Mouse (Mus musculus) heart, postnatal 0 days (tissue): ENCODE measurements around the gene Iffo2. TPM values are rescaled to one million over a fixed set of nuclear protein-coding genes. Genes with fewer than 3 reads are reported as not detected.

ENCODE experiments used
- ATAC-seq: fragments of 200-750 bp; cut with Nextera tagmentation; 2 replicates; pipeline ENCODE4 v1.8.0; 2017; ENCODE audit warnings: low read depth, moderate number of reproducible peaks, moderate library complexity; ENCODE audit not compliant: insufficient read depth
- DNase-seq: peaks from one replicate; pipeline ENCODE4 v3.0.0-alpha.2; 2016; ENCODE audit warnings: low spot score
- H3K27ac ChIP-seq: fragments of 300-500 bp; sonication (generic); 2 replicates; pipeline ENCODE4 v1.5.1; 2014; ENCODE audit warnings: low read depth, mild to moderate bottlenecking
- H3K27me3 ChIP-seq: fragments of 300-500 bp; sonication (generic); 2 replicates; pipeline ENCODE4 v1.6.1; 2014; ENCODE audit warnings: low read length, mixed read lengths; ENCODE audit not compliant: control insufficient read depth, insufficient read depth
- H3K36me3 ChIP-seq: fragments of 300-500 bp; sonication (generic); replicated peaks from 2 replicates; pipeline ENCODE4 v1.6.1; 2014; ENCODE audit warnings: low read length, mixed read lengths; ENCODE audit not compliant: control insufficient read depth, insufficient read depth
- H3K4me1 ChIP-seq: fragments of 300-500 bp; sonication (generic); 2 replicates; pipeline ENCODE4 v1.6.1; 2014; ENCODE audit warnings: antibody characterized with exemption; ENCODE audit not compliant: control insufficient read depth, insufficient read depth
- H3K4me2 ChIP-seq: fragments of 300-500 bp; sonication (generic); 2 replicates; pipeline ENCODE4 v1.6.1; 2014; ENCODE audit warnings: low read depth, mild to moderate bottlenecking, low read length, moderate library complexity
- H3K4me3 ChIP-seq: fragments of 300-500 bp; sonication (generic); 2 replicates; pipeline ENCODE4 v1.5.1; 2014; ENCODE audit warnings: low read depth, low read length
- H3K9ac ChIP-seq: fragments of 300-500 bp; sonication (generic); replicated peaks from 2 replicates; pipeline ENCODE4 v1.6.1; 2014; ENCODE audit warnings: low read depth, low read length, mixed read lengths
- H3K9me3 ChIP-seq: fragments of 300-500 bp; sonication (generic); replicated peaks from 2 replicates; pipeline ENCODE4 v1.6.1; 2016; ENCODE audit warnings: low read length; ENCODE audit not compliant: control insufficient read depth
- CTCF ChIP-seq: IDR thresholded peaks from 2 replicates; pipeline ENCODE4 v1.5.1; 2016; ENCODE audit warnings: antibody characterized with exemption, control low read depth, low read depth
- EP300 ChIP-seq: IDR thresholded peaks from 2 replicates; pipeline ENCODE4 v1.6.1; 2016; ENCODE audit warnings: antibody characterized with exemption, low read depth
- WGBS: fragments of 180-500 bp; shearing (Covaris S2); extraction: QIAGEN DNeasy Blood & Tissue Kit; methylation state at CpG from one replicate; pipeline ENCODE4 v1.1.7; 2014; 5-methylcytosine and 5-hydroxymethylcytosine counted together
- polyA plus RNA-seq: library from polyadenylated mRNA; unstranded; fragments of >200 nt; fragmentation: Nextera tagmentation; extraction: Ambion mirVana; gene quantifications from 2 replicates; pipeline ENCODE4 v1.2.1, GENCODE M21; 2015
- total RNA-seq: library from RNA; depleted of rRNA; stranded (reverse); fragments of >200 nt; gene quantifications from 2 replicates; pipeline ENCODE4 v1.2.3, GENCODE M21; 2014; ENCODE audit warnings: low replicate concordance

The Iffo2 gene
- total and polyA plus RNA-seq, 2 experiments from 2014 or later: 2.9 to 6.4 TPM

DNA sequence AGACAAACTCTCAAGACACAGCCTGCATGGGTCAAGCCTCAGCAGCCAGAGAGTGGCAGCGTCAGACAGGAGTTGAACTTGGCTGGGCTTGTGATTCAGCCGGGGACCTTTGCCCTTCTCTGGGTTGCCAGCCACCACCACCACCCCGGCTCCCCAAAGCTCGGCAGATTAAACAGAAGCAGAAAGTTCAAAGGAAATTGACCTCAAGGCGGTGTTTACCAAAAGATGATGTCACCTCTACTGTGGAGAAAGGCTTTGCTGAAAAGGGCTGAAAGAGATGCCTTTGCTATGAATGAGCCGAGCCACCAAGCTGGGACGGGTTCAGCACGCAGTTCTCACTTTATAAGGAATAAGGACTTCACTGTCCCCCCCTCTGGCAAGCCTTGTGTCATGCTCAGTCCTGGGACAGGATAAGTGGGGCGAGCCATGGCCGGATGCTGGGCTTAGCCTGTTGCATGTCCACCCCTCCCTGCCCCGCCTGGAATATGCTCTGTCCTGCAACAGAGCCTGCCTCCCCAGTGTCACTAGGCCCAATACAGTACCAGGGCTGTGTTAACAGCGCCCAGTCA, 4.9 kb downstream of the Iffo2 start:
- no peak overlapping the region for H3K4me3 ChIP-seq
- 44% methylated on average over 12 of the region's 12 CpGs for WGBS
- H3K27me3 ChIP-seq: no peaks in the 10 kb centered on the region
- no peaks in the 10 kb centered on the region for H3K4me1 ChIP-seq
- no peak overlapping the region for H3K4me2 ChIP-seq
- DNase-seq: peak; percentile 50
- no peaks in the 10 kb centered on the region for H3K36me3 ChIP-seq
- TF ChIP-seq CTCF (no peak), EP300 (no peak)
- no peaks in the 10 kb centered on the region for H3K9me3 ChIP-seq
- no peak overlapping the region for H3K9ac ChIP-seq
- ATAC-seq: peak; percentile 79
- H3K27ac ChIP-seq: peak overlapping the region; percentile 31

DNA sequence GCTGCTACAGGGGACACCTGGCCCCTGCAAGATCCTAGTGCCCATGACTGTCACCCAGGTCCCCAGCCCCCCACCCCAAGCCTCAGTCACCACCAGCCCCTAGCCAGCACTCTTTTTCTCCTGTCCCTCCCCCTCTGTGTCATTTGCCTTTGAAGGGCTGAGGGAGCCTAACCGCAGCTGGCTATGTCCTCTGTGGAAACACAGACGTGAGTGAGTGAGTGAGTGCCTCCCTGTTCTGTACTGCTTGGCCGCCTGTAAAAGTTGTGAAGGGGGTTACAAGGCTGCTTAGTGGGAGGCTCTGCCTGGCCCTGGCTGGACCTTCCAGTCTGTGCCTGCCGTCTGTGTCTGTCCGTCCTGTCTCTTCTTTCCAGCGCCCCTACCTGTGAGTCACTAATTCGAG, 5.4 kb downstream of the Iffo2 start:
- H3K4me2 ChIP-seq: no peak overlapping the region
- no peak for TF ChIP-seq EP300
- TF ChIP-seq CTCF: no peak
- no peak overlapping the region for H3K4me3 ChIP-seq

GRCm38 (mm10) chr4:139536706-139537105, 6.4 kb downstream of the Iffo2 start:
- H3K27ac ChIP-seq: no peak overlapping the region

More for the DNA sequence above, 5.4 kb downstream of the Iffo2 start:
- ATAC-seq (peak; percentile 16; the same call in 1 of the 2 replicates), DNase-seq (no peak)
- Histone ChIP-seq H3K27ac (peak overlapping the region; percentile 31), H3K9ac (no peak overlapping the region), H3K9me3 (no peaks in the 10 kb centered on the region), H3K4me1 (no peaks in the 10 kb centered on the region), H3K27me3 (no peaks in the 10 kb centered on the region), H3K36me3 (no peaks in the 10 kb centered on the region)
- 54% methylated on average over 7 of the region's 7 CpGs for WGBS

DNA sequence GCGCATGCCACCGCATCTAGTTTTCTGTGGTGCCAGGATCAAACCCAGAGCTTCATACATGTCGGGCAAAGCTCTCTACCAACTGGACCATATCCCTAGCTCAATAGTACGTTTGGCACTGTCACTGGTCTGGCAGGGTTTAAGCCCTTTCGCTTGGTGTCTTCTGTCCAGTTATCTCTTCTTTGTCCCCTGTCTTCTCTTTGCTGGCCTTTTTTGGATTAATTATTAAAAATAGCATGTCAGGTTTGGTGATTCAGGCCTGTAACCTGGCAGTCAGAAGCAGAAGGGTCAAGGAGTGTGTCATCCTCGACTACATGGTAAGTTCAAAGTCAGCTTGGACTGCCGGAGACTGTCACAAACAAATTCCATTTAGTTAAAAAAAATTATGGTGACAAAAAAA, 10.4 kb downstream of the Iffo2 start:
- H3K4me2 ChIP-seq: no peak overlapping the region
- H3K4me3 ChIP-seq: no peak overlapping the region
- H3K9me3 ChIP-seq: no peaks in the 10 kb centered on the region
- H3K4me1 ChIP-seq: no peaks in the 10 kb centered on the region
- no peaks in the 10 kb centered on the region for H3K27me3 ChIP-seq
- WGBS: 84% methylated on average over 7 of the region's 7 CpGs
- no peak overlapping the region for H3K9ac ChIP-seq
- no peak for DNase-seq
- H3K27ac ChIP-seq: no peak overlapping the region
- no peaks in the 10 kb centered on the region for H3K36me3 ChIP-seq
- ATAC-seq: no peak
- TF ChIP-seq EP300: no peak

More at GRCm38 (mm10) chr4:139536706-139537105, 6.4 kb downstream of the Iffo2 start:
- Histone ChIP-seq H3K36me3 (no peaks in the 10 kb centered on the region), H3K27me3 (no peaks in the 10 kb centered on the region), H3K9me3 (no peaks in the 10 kb centered on the region), H3K9ac (no peak overlapping the region), H3K4me1 (no peaks in the 10 kb centered on the region), H3K4me2 (no peak overlapping the region), H3K4me3 (no peak overlapping the region)
- no peak for DNase-seq
- WGBS: 87% methylated on average over 9 of the region's 9 CpGs
- TF ChIP-seq CTCF: no peak
- no peak for TF ChIP-seq EP300
- no peak for ATAC-seq

DNA sequence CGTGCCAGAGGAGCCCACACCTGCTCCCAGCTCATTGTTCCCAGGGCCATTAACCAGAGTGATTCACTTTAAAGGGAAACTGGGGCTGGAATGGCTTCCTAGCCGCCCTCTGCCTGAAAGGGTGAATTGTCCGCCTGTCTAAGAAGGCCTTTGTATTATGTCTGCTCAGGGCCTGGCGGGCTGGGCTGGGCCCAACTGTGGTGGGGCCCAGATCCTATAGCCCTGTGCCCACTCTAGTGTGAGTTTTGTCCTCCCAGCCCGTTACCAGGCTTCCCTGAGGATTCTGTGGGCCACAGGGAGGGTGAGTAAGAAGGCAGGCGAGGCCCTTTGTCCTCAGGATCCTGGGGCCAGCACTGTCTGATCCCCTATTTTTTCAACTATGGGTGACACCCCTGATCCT, 15.4 kb downstream of the Iffo2 start:
- H3K9me3 ChIP-seq: no peaks in the 10 kb centered on the region

GRCm38 (mm10) chr4:139549448-139549847, 19.1 kb downstream of the Iffo2 start:
- no peaks in the 10 kb centered on the region for H3K27me3 ChIP-seq
- no peak overlapping the region for H3K27ac ChIP-seq
- H3K4me1 ChIP-seq: no peaks in the 10 kb centered on the region
- no peak overlapping the region for H3K4me2 ChIP-seq
- peaks cover 5% of the 10 kb centered on the region; the same call in 1 of the 2 replicates for H3K9me3 ChIP-seq
- no peak overlapping the region for H3K4me3 ChIP-seq
- no peaks in the 10 kb centered on the region for H3K36me3 ChIP-seq
- no peak for TF ChIP-seq EP300
- no peak for TF ChIP-seq CTCF
- H3K9ac ChIP-seq: no peak overlapping the region
- DNase-seq (no peak), ATAC-seq (no peak)
- WGBS: 58% methylated on average over 7 of the region's 7 CpGs

More for the DNA sequence above, 15.4 kb downstream of the Iffo2 start:
- H3K36me3 ChIP-seq: no peaks in the 10 kb centered on the region
- TF ChIP-seq EP300: no peak
- no peak for TF ChIP-seq CTCF
- ATAC-seq (no peak), DNase-seq (no peak)
- no peaks in the 10 kb centered on the region for H3K4me1 ChIP-seq
- H3K27ac ChIP-seq: no peak overlapping the region
- no peak overlapping the region for H3K9ac ChIP-seq
- H3K27me3 ChIP-seq: no peaks in the 10 kb centered on the region
- no peak overlapping the region for H3K4me3 ChIP-seq
- 75% methylated on average over 6 of the region's 6 CpGs for WGBS
- H3K4me2 ChIP-seq: no peak overlapping the region
